Mouse (Mus musculus) layer of hippocampus, adult 8-10 months (tissue): ENCODE measurements around the gene Olfr807. TPM values are rescaled to one million over a fixed set of nuclear protein-coding genes. Genes with fewer than 3 reads are reported as not detected.

ENCODE experiments used
- DNase-seq, 2 experiments: peaks; one replicate each; pipeline ENCODE4 v3.0.0; 2022; ENCODE audit warnings: low spot score in 2 of 2
- microRNA-seq, 2 experiments: library from miRNA; unstranded; fragments of <30 nt; microRNA quantifications; one replicate each; pipeline ENCODE4 v1.2.0; 2022
- total RNA-seq, 4 experiments: library from RNA; stranded (reverse); gene quantifications; 2 replicates each; pipeline ENCODE4 v1.2.4; 2022

Olfr807 gene
- total RNA-seq, result not detected

DNA sequence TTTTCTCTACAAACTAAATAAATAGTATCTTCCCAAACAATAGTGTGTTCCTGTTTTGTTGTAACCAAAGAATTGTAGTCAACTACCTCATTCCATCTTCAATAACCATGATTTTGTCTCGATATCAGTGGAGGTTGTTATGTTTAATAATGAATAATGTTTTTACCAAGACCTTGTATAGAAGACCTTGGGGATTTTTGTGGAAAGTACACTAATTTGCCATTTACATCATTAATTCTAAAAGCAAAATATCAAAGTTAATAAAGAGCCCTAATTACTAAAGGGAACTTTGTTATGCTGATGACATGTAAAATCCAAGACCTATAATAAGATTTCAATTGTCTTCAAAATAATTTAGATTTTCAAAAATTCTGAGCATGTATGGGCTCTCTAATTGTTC lies at the start of gene Olfr807:
TSS of gene Olfr807 (minus strand) at position 101 of the 400 bp plus-strand sequence.
- DNase-seq, result no peak

DNA sequence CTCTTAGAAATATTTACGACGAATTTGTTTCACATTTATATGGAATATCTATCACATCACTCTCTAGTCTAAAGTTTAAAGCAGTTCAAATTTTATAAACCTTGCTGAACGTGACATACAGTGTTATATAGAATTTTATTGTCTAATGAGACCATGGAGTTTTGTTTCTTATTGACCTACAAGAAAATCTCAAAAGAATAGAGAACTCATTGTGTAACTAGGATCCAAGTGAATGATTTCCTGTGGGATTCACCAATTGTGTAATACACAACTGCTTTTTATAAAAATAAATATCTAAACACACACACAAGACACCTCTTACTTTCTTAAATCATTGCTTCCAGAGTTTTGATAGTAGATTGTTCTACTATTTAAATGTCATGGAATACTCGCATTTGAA lies 46.7 kb upstream of the Olfr807 start, which contains the start of gene Olfr811:
TSS of gene Olfr811 (minus strand) at position 101 of the 400 bp plus-strand sequence.
- no peak for DNase-seq

DNA sequence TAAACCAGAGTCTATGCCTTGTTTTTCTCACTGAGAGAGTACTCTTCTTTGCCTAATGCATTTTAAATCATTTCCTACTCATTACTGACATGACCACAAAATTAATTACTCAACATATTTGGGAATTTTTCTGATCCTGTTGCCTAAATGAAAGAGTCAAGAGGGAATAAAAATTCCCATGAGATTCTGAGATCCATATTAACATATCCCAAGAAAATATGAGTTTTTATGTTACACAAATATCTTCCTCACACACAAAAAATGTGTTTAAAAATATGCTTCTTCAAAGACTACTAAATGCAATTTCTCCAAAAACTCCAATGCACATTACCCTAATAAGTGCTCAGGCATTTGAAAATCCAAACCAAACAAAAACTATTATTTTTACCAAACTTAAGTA lies 37.2 kb upstream of the Olfr807 start, which contains the start of gene Olfr810:
TSS of gene Olfr810 (minus strand) at position 101 of the 400 bp plus-strand sequence.
- DNase-seq, result no peak

DNA sequence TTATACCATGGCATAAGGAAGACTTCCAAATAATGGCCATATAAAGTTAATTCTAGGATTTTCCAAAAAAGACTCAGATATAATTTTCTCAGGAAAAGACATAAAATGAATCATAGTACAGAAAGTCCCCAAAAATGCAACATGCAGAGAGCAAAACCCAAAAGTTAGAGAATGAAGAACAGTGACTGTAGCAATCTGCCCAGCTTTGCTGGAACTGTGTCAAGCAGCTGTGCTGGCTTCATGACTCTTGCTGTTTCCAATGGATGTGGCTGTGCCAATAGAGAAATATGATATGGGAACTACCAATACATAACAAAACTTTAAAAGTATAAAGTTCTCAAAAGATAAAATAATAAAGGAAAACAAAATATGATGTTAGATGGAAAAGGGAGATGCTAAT lies 20.5 kb upstream of the Olfr807 start:
- DNase-seq, result no peak

DNA sequence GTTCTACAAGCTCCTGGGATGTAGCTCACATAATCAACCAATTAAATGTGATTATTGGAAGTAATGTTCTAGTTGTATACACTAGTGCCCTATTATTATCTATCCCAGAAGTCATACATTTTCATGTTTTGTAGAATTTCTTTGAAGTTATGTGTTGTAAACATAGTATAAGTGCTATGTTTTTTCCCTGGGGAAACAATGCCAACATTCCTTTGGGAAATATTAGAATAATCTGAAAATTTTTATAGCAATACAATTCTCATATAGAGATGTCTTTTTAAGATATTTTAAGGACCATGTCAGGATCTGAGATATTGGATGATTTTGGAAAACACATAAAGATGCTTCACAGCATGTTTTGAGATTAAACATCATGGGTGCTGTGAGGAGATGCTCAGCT lies 16.7 kb upstream of the Olfr807 start, which contains the start of gene Olfr809:
TSS of gene Olfr809 (plus strand) at position 301 of the 400 bp plus-strand sequence.
- no peak for DNase-seq

DNA sequence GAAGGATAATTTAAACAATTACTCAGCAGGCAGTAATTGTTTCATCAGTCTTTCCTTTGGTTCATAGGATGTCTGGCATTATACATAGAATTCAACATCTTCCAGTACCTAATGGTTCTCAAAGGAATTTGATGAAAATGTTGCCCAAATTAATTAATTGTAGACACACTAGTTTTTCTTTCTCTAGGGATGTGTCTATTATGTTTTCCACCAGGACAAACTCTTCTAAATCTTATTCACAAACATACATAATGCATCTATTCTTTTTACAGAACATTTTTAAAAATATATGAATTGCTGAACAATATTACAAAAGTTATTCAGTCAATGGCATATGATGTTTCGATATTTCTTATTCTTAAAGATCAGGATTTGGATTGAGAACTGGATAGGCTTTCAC lies 7.6 kb upstream of the Olfr807 start, which contains the start of gene Olfr808:
TSS of gene Olfr808 (plus strand) at position 301 of the 400 bp plus-strand sequence.
- no peak for DNase-seq

DNA sequence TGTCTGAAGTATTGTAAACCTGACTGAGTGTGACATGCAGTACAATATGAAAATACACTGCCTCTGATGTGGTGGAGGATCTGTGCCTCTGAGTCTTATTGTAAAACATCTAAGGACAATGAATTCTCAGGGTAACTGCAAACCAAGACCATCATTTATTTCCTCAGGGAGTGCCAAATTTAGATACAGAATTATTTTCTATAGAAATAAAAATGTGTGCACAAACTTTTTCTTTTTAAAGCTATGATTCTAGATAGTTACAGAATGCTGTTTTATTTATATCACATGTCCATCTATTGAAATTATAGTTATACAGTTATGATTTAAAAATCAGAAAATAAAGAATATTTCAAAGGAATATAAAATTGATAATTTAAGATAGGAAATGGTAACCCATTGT lies 15.8 kb downstream of the Olfr807 start, which contains the start of gene Olfr806:
TSS of gene Olfr806 (minus strand) at position 101 of the 400 bp plus-strand sequence.
- DNase-seq, result no peak

DNA sequence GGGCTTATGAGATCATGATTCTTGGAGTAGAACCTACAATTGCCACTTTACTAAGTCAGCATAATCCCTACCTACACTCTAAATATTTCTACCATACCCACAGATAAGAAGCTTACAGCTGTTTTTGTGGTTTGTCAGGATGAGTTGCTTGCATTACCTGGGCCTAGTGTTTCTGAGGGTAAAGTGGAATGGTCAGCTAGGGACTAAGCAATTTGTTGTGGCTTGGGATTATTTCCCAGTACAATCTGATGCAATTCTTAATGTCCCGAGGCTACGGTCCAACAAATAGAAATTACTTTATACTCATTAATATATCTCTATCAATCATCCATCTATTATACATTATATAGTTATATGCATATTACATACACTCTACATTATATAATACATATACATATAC lies 28.3 kb downstream of the Olfr807 start, which contains the start of gene Olfr805:
TSS of gene Olfr805 (minus strand) at position 101 of the 400 bp plus-strand sequence.
- no peak for DNase-seq

Small RNA genes lying within 50 kb of the gene (microRNA-seq; reads per million reads assigned to microRNA genes)
- gene Gm24485, result 0 reads per million in 2 experiments

Other genes with a start within 250 kb of the Olfr807 start
- gene Olfr791, start 236.0 kb downstream of the Olfr807 start, total RNA-seq, result not detected
- gene Olfr792, start 218.6 kb downstream of the Olfr807 start, total RNA-seq, result not detected
- gene Olfr794, start 190.1 kb downstream of the Olfr807 start, total RNA-seq, result not detected
- gene Olfr796, start 145.2 kb downstream of the Olfr807 start, total RNA-seq, result not detected
- not detected for gene Olfr798, start 129.9 kb downstream of the Olfr807 start, total RNA-seq
- not detected for gene Olfr799, start 120.3 kb downstream of the Olfr807 start, total RNA-seq
- gene Olfr800, start 100.1 kb downstream of the Olfr807 start, total RNA-seq, result not detected
- not detected for gene Olfr801, start 83.9 kb downstream of the Olfr807 start, total RNA-seq
- not detected for gene Olfr802, start 69.6 kb downstream of the Olfr807 start, total RNA-seq
- not detected for gene Olfr803, start 63.5 kb downstream of the Olfr807 start, total RNA-seq
- not detected for gene Olfr804, start 54.6 kb downstream of the Olfr807 start, total RNA-seq
- gene Olfr805, start 28.4 kb downstream of the Olfr807 start, total RNA-seq, result not detected
- gene Olfr806, start 15.9 kb downstream of the Olfr807 start, total RNA-seq, result not detected
- not detected for gene Olfr808, start 7.7 kb upstream of the Olfr807 start, total RNA-seq
- gene Olfr809, start 16.8 kb upstream of the Olfr807 start, total RNA-seq, result not detected
- gene Olfr810, start 37.1 kb upstream of the Olfr807 start, total RNA-seq, result not detected
- not detected for gene Olfr811, start 46.6 kb upstream of the Olfr807 start, total RNA-seq
- not detected for gene Olfr812, start 88.3 kb upstream of the Olfr807 start, total RNA-seq
- not detected for gene Olfr813, start 97.6 kb upstream of the Olfr807 start, total RNA-seq
- not detected for gene Olfr814, start 122.1 kb upstream of the Olfr807 start, total RNA-seq
- gene Olfr815, start 148.1 kb upstream of the Olfr807 start, total RNA-seq, result not detected
- not detected for gene Olfr816, start 157.8 kb upstream of the Olfr807 start, total RNA-seq
- not detected for gene Olfr818, start 191.3 kb upstream of the Olfr807 start, total RNA-seq
- not detected for gene Olfr819, start 209.5 kb upstream of the Olfr807 start, total RNA-seq
- gene Olfr247, start 218.3 kb upstream of the Olfr807 start, total RNA-seq, result not detected
- gene Gm10310, start 227.3 kb upstream of the Olfr807 start, total RNA-seq, result not detected